Mouse (Mus musculus): ENCODE measurements around the gene Nap1l3.

Gene Nap1l3

GRCm38 (mm10) chrX:122396781-122397581 is at the start of gene Nap1l3:
TSS of gene Nap1l3 (minus strand) at chrX:122397401.
- DNase-seq = peak; percentile 98

- no peak for DNase-seq
Observed at GRCm38 (mm10) chrX:122397652-122398051, 451 bp upstream of the Nap1l3 start.
